Mouse (Mus musculus) MEL (cell line): ENCODE measurements around the gene Morn1. TPM values are rescaled to one million over a fixed set of nuclear protein-coding genes. Genes with fewer than 3 reads are reported as not detected.

Experiments used
- DNase-seq: peaks from one replicate; pipeline ENCODE4 v3.0.0; 2011; ENCODE audit warnings: low read depth, low spot score
- H3K27ac ChIP-seq: 2 replicates; pipeline ENCODE4 v1.5.1; 2012; ENCODE audit warnings: low read depth, mild to moderate bottlenecking, control low read depth, low read length, moderate library complexity; ENCODE audit not compliant: control insufficient read depth
- H3K27me3 ChIP-seq, 2 experiments: fragments of 150-350 bp in 1 of 2; sonication (generic) in 1 of 2; 2 replicates each; pipeline ENCODE4 v1.6.1; 2012; ENCODE audit warnings: low read length in 2 of 2, mild to moderate bottlenecking in 2 of 2, improper control_type of control experiment in 1 of 2, moderate library complexity in 1 of 2; ENCODE audit not compliant: insufficient read depth in 2 of 2, control insufficient read depth in 1 of 2
- H3K36me3 ChIP-seq, 2 experiments: 2 replicates each; pipeline ENCODE4 v1.6.1; 2012 to 2014; ENCODE audit warnings: low read length in 2 of 2, improper control_type of control experiment in 1 of 2, inconsistent platforms in 1 of 2, mild to moderate bottlenecking in 1 of 2; ENCODE audit not compliant: insufficient read depth in 2 of 2, control insufficient read depth in 1 of 2
- H3K4me1 ChIP-seq, 2 experiments: fragments of 150-350 bp in 1 of 2; sonication (generic) in 1 of 2; 2 replicates each; pipeline ENCODE4 v1.6.1; 2012; ENCODE audit warnings: low read length in 2 of 2, improper control_type of control experiment in 1 of 2, mild to moderate bottlenecking in 1 of 2; ENCODE audit not compliant: insufficient read depth in 2 of 2, control insufficient read depth in 1 of 2
- H3K4me3 ChIP-seq, 2 experiments: fragments of 150-350 bp in 1 of 2; sonication (generic) in 1 of 2; 2 replicates each; pipeline ENCODE4 v1.5.1; 2012; ENCODE audit warnings: low read depth in 2 of 2, low read length in 2 of 2, mild to moderate bottlenecking in 2 of 2, moderate library complexity in 2 of 2, control low read depth in 1 of 2, improper control_type of control experiment in 1 of 2; ENCODE audit not compliant: control insufficient read depth in 1 of 2, insufficient read depth in 1 of 2
- H3K79me2 ChIP-seq: 2 replicates; pipeline ENCODE4 v1.6.1; 2012; ENCODE audit warnings: mild to moderate bottlenecking, low read length, moderate library complexity; ENCODE audit not compliant: control insufficient read depth, poor library complexity, insufficient read depth
- H3K9ac ChIP-seq: 2 replicates; pipeline ENCODE4 v1.6.1; 2012; ENCODE audit warnings: low read depth, mild to moderate bottlenecking, control low read depth, low read length, moderate library complexity; ENCODE audit not compliant: control insufficient read depth, poor library complexity, severe bottlenecking
- H3K9me3 ChIP-seq: fragments of 150-350 bp; sonication (generic); replicated peaks from 2 replicates; pipeline ENCODE4 v1.6.1; 2012; ENCODE audit warnings: mild to moderate bottlenecking, low read length, improper control_type of control experiment, moderate library complexity; ENCODE audit not compliant: insufficient read depth
- BHLHE40 ChIP-seq: IDR thresholded peaks from 2 replicates; pipeline ENCODE4 v1.6.1; 2012; ENCODE audit warnings: low read depth, mild to moderate bottlenecking, inconsistent platforms, low read length, improper control_type of control experiment, borderline replicate concordance
- CTCF ChIP-seq, 3 experiments: IDR thresholded peaks in 2 of 3; conservative IDR thresholded peaks in 1 of 3; 2 replicates each; pipeline ENCODE4 v1.5.1; 2011 to 2012; ENCODE audit warnings: low read length in 3 of 3, low read depth in 2 of 3, mild to moderate bottlenecking in 2 of 3, improper control_type of control experiment in 1 of 3, inconsistent platforms in 1 of 3, mixed read lengths in 1 of 3, moderate library complexity in 1 of 3; ENCODE audit not compliant: control insufficient read depth in 1 of 3, insufficient read depth in 1 of 3, poor library complexity in 1 of 3, severe bottlenecking in 1 of 3
- ELF1 ChIP-seq: IDR thresholded peaks from 2 replicates; pipeline ENCODE4 v1.6.1; 2014; ENCODE audit warnings: low read depth, mild to moderate bottlenecking, inconsistent platforms, low read length, improper control_type of control experiment, moderate library complexity
- EP300 ChIP-seq, 2 experiments: IDR thresholded peaks; 2 replicates each; pipeline ENCODE4 v1.6.1; 2011; ENCODE audit warnings: improper control_type of control experiment in 2 of 2, low read length in 2 of 2, low read depth in 1 of 2, mild to moderate bottlenecking in 1 of 2
- GABPA ChIP-seq: IDR thresholded peaks from 2 replicates; pipeline ENCODE4 v1.6.1; 2012; ENCODE audit warnings: low read depth, mild to moderate bottlenecking, inconsistent platforms, low read length, improper control_type of control experiment, moderate library complexity
- GATA1 ChIP-seq: IDR thresholded peaks from 2 replicates; pipeline ENCODE4 v1.6.1; 2011; ENCODE audit warnings: low read depth, low read length, improper control_type of control experiment
- JUND ChIP-seq: IDR thresholded peaks from 2 replicates; pipeline ENCODE4 v1.6.1; 2011; ENCODE audit warnings: low read depth, mild to moderate bottlenecking, improper control_type of control experiment, low read length
- MXI1 ChIP-seq: IDR thresholded peaks from 2 replicates; pipeline ENCODE4 v1.6.1; 2011; ENCODE audit warnings: mild to moderate bottlenecking, low read depth, low read length, improper control_type of control experiment
- MYC ChIP-seq: IDR thresholded peaks from 2 replicates; pipeline ENCODE4 v1.6.1; 2011; ENCODE audit warnings: low read depth, mild to moderate bottlenecking, low read length, improper control_type of control experiment, moderate library complexity
- NRF1 ChIP-seq: IDR thresholded peaks from 2 replicates; pipeline ENCODE4 v1.6.1; 2014; ENCODE audit warnings: low read depth, mild to moderate bottlenecking, inconsistent platforms, low read length, improper control_type of control experiment, moderate library complexity; ENCODE audit not compliant: poor library complexity, insufficient read depth, severe bottlenecking
- POLR2A ChIP-seq, 2 experiments: IDR thresholded peaks; 2 replicates each; pipeline ENCODE4 v1.6.1; 2011 to 2012; ENCODE audit warnings: low read length in 2 of 2, mild to moderate bottlenecking in 2 of 2, control low read depth in 1 of 2, improper control_type of control experiment in 1 of 2, low read depth in 1 of 2, moderate library complexity in 1 of 2; ENCODE audit not compliant: control insufficient read depth in 1 of 2, insufficient read depth in 1 of 2, poor library complexity in 1 of 2
- POLR2AphosphoS2 ChIP-seq: IDR thresholded peaks from 2 replicates; pipeline ENCODE4 v1.6.1; 2011; ENCODE audit warnings: low read length, improper control_type of control experiment
- POLR2AphosphoS5 ChIP-seq: IDR thresholded peaks from 2 replicates; pipeline ENCODE4 v1.6.1; 2012; ENCODE audit warnings: low read depth, borderline replicate concordance, mild to moderate bottlenecking, inconsistent platforms, low read length, moderate library complexity, mixed read lengths
- RAD21 ChIP-seq: IDR thresholded peaks from 2 replicates; pipeline ENCODE4 v1.6.1; 2011; ENCODE audit warnings: mild to moderate bottlenecking, low read depth, low read length, improper control_type of control experiment
- RCOR1 ChIP-seq: IDR thresholded peaks from 2 replicates; pipeline ENCODE4 v1.6.1; 2012; ENCODE audit warnings: low read depth, mild to moderate bottlenecking, inconsistent platforms, low read length, improper control_type of control experiment
- SIN3A ChIP-seq: IDR thresholded peaks from 2 replicates; pipeline ENCODE4 v1.6.1; 2012; ENCODE audit warnings: low read length, improper control_type of control experiment, inconsistent platforms
- SMC3 ChIP-seq: IDR thresholded peaks from 2 replicates; pipeline ENCODE4 v1.6.1; 2011; ENCODE audit warnings: low read depth, low read length, improper control_type of control experiment
- UBTF ChIP-seq: IDR thresholded peaks from 2 replicates; pipeline ENCODE4 v1.6.1; 2012; ENCODE audit warnings: low read depth, mild to moderate bottlenecking, inconsistent platforms, low read length, improper control_type of control experiment, moderate library complexity, borderline replicate concordance; ENCODE audit not compliant: insufficient read depth
- ZC3H11A ChIP-seq: IDR thresholded peaks from 2 replicates; pipeline ENCODE4 v1.6.1; 2012; ENCODE audit warnings: low read depth, mild to moderate bottlenecking, inconsistent platforms, low read length, improper control_type of control experiment
- polyA plus RNA-seq, 2 experiments: library from polyadenylated mRNA; stranded (reverse) in 1 of 2; unstranded in 1 of 2; fragments of >175 nt in 1 of 2; fragments of >200 nt in 1 of 2; gene quantifications; 2 replicates each; pipeline versions ENCODE4 v1.2.1 to v1.2.4; 2012; ENCODE audit warnings: low replicate concordance in 2 of 2, low read depth in 1 of 2; ENCODE audit not compliant: insufficient read length in 2 of 2, insufficient read depth in 1 of 2, missing spikeins in 1 of 2
- total RNA-seq: library from RNA; depleted of rRNA; stranded (reverse); fragments of 300-350 nt; gene quantifications from 2 replicates; pipeline ENCODE4 v1.2.3, GENCODE M21; 2012

The Morn1 gene
- total and polyA plus RNA-seq, 3 experiments: 4.1 to 4.4 TPM; not detected in 1

DNA sequence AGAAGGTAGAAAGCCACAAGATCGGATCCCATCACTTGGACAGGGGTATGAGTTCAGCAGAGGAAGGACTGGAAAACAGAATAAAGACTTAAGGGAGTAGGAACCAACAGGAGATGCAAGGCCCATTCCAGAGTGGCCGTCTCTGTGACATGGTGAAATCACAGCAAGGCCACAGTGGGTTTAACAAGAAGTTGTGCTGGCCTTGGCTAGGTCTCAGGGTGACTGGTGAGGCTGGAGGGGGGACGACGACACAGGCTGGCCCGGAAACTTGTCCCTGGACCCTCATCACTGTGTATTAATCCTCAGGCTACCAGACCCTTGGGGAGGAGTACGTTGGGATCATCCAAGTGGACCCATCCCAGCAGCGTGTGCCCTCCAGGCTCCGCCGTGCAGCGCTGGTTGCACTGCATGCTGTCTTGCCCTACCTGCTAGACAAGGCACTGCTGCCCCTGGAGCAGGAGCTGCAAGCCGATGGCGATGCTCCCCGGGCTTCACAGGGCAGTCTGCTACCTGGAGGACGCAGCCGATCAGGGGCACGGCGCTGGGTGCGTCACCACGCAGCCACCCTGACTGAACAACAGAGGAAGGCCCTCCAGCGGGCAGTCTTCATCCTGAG, 17.9 kb upstream of the Morn1 start:
- peaks cover 2 to 7% of the 10 kb centered on the region in 2 experiments; a peak in 3 of 4 replicates for H3K36me3 ChIP-seq

DNA sequence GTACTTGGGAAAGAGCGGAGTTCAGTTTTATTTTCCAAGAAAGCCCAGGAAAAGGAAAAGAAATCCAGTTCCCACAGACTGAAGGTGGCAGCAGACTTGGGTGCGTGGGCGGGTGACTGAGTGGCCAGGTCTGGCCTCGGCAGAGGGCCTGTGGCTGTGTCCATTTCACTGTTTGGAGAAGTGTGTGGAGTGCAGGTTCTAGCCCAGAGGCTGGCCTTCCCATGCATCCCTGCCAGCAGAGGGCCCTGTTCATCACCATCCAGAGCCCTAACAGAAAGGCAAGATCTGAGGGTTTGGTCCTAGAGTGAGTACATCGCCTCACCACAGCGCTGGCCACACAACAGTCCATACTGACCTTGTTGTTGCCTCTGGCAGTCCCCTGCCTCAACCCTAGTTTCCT, 17.2 kb upstream of the Morn1 start:
- peaks cover 2 to 7% of the 10 kb centered on the region in 2 experiments; a peak in 3 of 4 replicates for H3K36me3 ChIP-seq
- H3K9me3 ChIP-seq: no peaks in the 10 kb centered on the region
- H3K79me2 ChIP-seq: peaks cover 9% of the 10 kb centered on the region
- DNase-seq: peak; percentile 54
- H3K27me3 ChIP-seq: no peaks in the 10 kb centered on the region
- no peak overlapping the region for H3K9ac ChIP-seq
- TF ChIP-seq EP300 (IDR thresholded peaks at IDR 0.05; ENCODE audit: low read depth in 1 of 2, low read length in 2 of 2): no peak
- TF ChIP-seq ELF1: no peak
- peak; percentile 45 for TF ChIP-seq SMC3
- TF ChIP-seq CTCF (IDR thresholded peaks at IDR 0.05 in 2 of 3, conservative IDR thresholded peaks at IDR 0.05 in 1 of 3; ENCODE audit: control insufficient read depth in 1 of 3, insufficient read depth in 1 of 3, low read depth in 2 of 3, low read length in 3 of 3, poor library complexity in 1 of 3, severe bottlenecking in 1 of 3): peak; percentile 34 to 59 (median 52)
- peak; percentile 10; the same call in 1 of the 2 replicates for TF ChIP-seq ZC3H11A
- TF ChIP-seq RAD21: peak; percentile 9
- no peak overlapping the region for H3K4me3 ChIP-seq
- H3K27ac ChIP-seq: no peak overlapping the region
- peaks cover 0 to 8% of the 10 kb centered on the region in 2 experiments; a peak in 1 of 4 replicates for H3K4me1 ChIP-seq

More for the DNA sequence above, 17.9 kb upstream of the Morn1 start:
- H3K79me2 ChIP-seq: peaks cover 9% of the 10 kb centered on the region
- no peaks in the 10 kb centered on the region for H3K27me3 ChIP-seq
- TF ChIP-seq MXI1: no peak
- TF ChIP-seq, all 39 proteins: peak for 0
- Histone ChIP-seq H3K4me1 (peaks cover 0 to 8% of the 10 kb centered on the region in 2 experiments; a peak in 1 of 4 replicates), H3K9ac (peak overlapping the region; percentile 83; the same call in 1 of the 2 replicates), H3K9me3 (no peaks in the 10 kb centered on the region), H3K4me3 (no peak overlapping the region), H3K27ac (no peak overlapping the region)
- DNase-seq: no peak

DNA sequence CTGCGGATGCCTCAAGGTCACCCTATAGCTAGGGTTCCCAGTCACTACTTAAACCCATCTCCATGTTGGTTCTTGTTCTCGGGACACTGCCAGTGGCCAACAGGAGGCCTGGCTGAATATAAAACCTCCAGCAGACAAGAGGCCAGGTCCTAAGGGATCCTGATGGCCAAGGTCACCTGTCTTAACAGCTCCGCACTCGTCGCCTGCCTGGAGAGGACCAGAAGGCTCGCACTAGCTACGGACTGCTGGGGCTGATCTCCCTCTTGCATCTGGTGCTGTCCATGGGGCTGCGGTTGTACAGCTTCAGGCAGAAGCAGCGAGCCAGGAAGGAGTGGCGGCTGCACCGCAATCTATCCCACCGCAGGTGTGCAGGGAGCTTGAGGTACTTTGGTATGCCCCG, 16.2 kb upstream of the Morn1 start:
- peaks cover 6 to 7% of the 10 kb centered on the region in 2 experiments for H3K36me3 ChIP-seq
- TF ChIP-seq UBTF (no peak), POLR2AphosphoS2 (no peak), MYC (no peak), GATA1 (no peak), SMC3 (no peak), SIN3A (no peak), EP300 (IDR thresholded peaks at IDR 0.05; ENCODE audit: low read depth in 1 of 2, low read length in 2 of 2) (no peak), JUND (no peak), POLR2AphosphoS5 (no peak), BHLHE40 (no peak), POLR2A (IDR thresholded peaks at IDR 0.05; ENCODE audit: control insufficient read depth in 1 of 2, insufficient read depth in 1 of 2, low read depth in 1 of 2, low read length in 2 of 2, poor library complexity in 1 of 2) (no peak), RCOR1 (no peak), ELF1 (no peak), NRF1 (no peak), GABPA (no peak)

More for the DNA sequence above, 16.2 kb upstream of the Morn1 start:
- Histone ChIP-seq H3K4me3 (no peak overlapping the region), H3K9ac (no peak overlapping the region), H3K4me1 (peaks cover 0 to 8% of the 10 kb centered on the region in 2 experiments; a peak in 1 of 4 replicates), H3K9me3 (no peaks in the 10 kb centered on the region), H3K27me3 (no peaks in the 10 kb centered on the region), H3K79me2 (peaks cover 9% of the 10 kb centered on the region), H3K27ac (no peak overlapping the region)
- DNase-seq: no peak
